Mouse (Mus musculus) lung, postnatal 25 days (tissue): ENCODE results near the gene Sbk3.
"Not testable (repeated sequence)": the region's sequence is repeated elsewhere in the genome, so short reads cannot be mapped to it uniquely, and the experiment has no call there.

Source experiments
- DNase-seq: peaks from one replicate; pipeline ENCODE4 v3.0.0; 2022; ENCODE audit warnings: low spot score

Gene Sbk3

GRCm38 (mm10) chr7:4971068-4971467, at the start of gene Sbk3:
Gene Sbk3, minus strand, starts transcription at chr7:4971168.
- DNase-seq, result no peak

DNA sequence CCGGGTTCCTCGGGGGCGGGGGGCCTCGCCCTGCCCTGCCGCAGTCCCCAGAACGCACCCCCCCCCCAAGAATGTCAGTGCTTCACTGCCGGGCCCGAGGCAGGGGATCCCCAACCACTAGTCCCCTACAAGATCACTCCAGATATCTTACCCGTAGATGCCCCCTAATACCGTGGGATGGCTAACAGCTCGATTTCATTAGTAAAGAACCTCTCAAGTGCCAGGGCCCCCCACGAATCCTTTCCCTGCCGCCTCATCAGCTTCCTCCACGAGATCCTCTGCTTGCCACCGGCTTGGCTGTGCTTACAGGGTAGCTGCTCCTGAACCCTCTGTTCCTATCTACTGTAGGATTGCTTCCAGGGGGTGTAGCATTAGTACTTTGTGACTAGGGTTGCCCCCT, 49.7 kb upstream of the Sbk3 start:
- no peak for DNase-seq

DNA sequence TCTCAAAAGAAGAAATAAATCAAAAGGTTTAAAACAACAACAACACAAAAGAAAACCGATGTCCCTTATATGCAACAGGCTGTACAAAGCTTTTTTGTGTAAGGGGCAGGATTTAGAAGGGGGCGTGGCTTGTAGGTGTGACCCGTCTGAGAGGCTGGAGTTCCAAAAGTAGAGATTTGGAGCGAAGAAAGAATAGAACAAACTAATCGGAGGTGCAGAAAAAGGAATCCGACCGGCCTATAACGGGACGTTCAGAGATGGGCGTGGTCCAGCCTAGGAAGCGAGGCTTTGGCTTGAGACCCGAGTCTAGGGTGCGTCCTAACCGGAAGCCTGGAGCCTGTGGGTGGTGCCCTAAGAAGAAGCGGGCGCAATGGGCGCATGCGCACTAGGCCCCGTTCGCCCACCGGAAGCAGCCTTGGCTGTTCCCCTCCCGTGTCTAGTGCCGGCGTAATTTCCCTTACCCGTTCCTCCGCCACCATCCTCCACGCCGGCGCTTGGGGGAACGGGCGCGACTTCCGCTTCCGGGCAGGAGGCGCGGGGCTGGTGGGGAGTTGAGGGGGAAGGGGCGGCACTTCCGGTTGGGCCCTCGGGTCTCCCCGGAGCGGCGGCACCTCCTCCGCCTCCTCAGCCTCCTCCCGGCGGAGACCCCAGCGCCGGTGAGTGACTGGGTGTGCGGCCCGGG, 49.2 kb upstream of the Sbk3 start, which contains the start of the genes Zfp865 and Ccdc106:
Zfp865 (plus strand) TSS at position 377 of the 682 bp plus-strand sequence.
Ccdc106 (plus strand) TSS at position 554 of the 682 bp plus-strand sequence.
- DNase-seq, result peak; percentile 99

DNA sequence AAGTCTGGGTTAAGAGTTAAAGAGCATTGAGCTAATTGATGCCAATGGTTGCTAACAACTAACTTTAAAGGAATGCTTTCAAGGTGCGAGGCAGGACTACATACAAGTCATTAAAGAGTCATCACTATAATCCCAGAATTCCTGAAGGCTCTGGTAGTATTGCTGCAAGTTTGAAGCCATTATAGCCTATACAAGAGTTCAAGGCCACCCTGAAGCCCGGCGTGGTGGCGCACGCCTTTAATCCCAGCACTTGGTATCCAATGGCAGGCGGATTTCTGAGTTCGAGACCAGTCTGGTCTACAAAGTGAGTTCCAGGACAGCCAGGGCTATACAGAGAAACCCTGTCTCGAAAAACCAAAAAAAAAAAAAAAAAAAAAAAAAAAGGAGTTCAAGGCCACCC, 48.6 kb upstream of the Sbk3 start:
- DNase-seq, result not testable (repeated sequence)

- no peak for DNase-seq
Observed at GRCm38 (mm10) chr7:5017931-5018330, 47.0 kb upstream of the Sbk3 start.

- no peak for DNase-seq
Observed at GRCm38 (mm10) chr7:5017352-5017751, 46.4 kb upstream of the Sbk3 start.

GRCm38 (mm10) chr7:5016920-5017319, 46.0 kb upstream of the Sbk3 start:
- DNase-seq, result no peak

- DNase-seq, result peak; percentile 18
Observed at GRCm38 (mm10) chr7:5016057-5016456, 45.1 kb upstream of the Sbk3 start.

DNA sequence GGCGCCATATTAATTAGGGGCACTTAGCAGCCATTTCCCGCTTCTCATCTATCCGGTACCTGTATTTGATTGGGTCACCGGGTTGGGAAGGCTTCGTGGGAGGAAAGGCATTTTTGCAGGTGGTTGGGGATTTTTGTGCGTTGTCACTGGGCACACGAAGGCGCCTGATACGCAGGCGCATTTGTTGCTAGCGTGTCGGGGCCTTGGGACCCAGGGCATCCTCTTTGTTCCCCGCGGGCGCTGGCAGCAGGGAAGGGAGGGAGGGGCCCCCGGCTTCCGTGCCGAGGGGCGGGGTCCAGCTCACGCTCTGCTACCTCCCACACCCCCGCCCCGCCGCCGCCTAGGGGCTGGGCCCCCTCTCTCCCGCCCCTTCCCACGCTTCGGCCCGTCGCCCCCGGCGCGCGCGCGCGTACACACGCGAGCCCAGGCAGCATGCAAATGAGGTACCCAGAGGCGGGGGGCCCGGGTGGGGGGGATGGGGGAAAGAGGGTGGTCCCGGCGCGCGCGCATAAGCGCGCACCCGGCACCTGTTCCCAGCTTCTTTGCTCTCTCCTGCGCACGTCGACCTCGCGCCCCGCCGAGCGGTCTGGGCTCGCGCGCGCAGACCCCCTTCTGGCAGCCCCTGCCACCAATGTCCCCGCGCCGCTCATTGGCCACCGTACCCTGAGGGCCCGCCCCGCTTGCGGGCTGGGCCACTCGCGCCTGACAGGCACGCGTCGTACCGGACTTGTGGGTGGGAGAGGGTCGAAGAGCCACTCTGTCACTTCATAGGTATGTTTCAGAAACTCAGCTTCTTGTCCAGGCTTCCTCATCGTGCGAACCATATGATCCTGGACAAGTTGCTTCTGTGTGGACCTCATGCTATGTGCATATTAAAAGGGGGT, 44.4 kb upstream of the Sbk3 start, which contains the start of gene Gm44973:
Gm44973 (plus strand) TSS at position 379 of the 884 bp plus-strand sequence.
- peak; percentile 95 for DNase-seq

- peak; percentile 97 for DNase-seq
Observed at GRCm38 (mm10) chr7:5014251-5015117, 43.5 kb upstream of the Sbk3 start, which contains the start of the genes Zfp524 and Fiz1. Gene Zfp524, plus strand, starts transcription at chr7:5014415. Gene Fiz1, minus strand, starts transcription at chr7:5014697.

DNA sequence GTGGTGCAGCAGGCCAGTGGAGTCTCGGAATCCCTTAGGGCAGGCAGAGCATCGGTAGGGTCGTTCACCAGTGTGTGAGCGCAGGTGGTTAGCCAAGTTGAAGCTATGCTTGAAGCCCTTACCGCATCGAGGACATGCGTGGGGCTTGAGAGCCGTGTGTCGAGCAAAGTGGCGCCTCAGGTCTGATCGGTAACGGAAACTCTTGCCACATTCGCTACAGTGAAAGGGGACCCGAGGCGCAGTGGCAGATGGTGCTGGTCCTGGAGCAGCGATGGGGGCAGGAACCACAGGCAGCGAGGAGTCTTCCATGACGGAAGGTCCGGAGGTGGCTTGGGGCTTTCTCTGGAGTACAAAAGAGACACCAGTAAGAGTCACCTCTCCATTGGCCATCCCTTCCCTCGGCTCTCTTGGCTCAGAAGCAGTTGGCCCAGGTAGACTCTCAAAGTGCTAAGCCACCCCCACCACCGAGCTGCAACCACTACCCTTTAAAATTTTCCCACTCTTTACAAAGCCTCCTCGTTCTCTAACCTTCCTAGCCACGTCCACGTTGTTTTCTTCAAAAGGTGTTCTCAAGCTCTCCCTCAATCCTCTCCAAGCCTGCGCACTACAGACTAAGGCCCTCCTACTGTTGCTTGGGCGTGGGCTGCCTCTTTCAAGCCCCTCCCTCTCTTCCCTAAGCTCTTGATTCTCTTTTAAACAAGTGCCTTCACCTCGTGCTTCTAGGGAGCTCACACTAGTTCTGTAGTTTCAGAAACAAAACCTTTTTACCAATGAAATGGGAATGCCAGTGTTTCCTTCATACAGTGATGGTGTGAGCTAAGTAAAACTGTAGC, 41.9 kb upstream of the Sbk3 start:
- DNase-seq, result peak; percentile 47

DNA sequence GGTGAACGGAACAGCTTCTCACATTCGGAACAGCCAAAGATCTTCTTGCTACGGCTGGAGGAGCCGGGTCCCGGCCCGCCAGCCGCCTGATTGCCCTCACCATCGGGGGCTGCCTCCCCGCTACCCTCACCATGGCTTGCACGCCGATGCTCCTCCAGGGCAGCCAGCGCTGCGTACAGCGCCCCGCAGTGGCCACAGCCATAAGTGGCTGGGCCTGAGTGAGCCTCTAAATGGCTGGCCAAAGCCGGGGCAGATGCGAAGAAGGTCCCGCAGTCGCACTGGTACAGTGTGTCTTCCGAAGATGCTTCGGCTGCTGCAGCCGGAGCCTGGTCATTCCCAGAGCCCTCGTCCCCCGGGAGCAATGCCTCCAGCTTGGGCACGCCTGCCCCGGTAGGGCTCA, 37.3 kb upstream of the Sbk3 start:
- DNase-seq, result no peak

- DNase-seq, result not testable (repeated sequence)
Observed at GRCm38 (mm10) chr7:5002876-5003275, 31.9 kb upstream of the Sbk3 start.

- DNase-seq, result no peak
Observed at GRCm38 (mm10) chr7:4999876-5000275, 28.9 kb upstream of the Sbk3 start.

DNA sequence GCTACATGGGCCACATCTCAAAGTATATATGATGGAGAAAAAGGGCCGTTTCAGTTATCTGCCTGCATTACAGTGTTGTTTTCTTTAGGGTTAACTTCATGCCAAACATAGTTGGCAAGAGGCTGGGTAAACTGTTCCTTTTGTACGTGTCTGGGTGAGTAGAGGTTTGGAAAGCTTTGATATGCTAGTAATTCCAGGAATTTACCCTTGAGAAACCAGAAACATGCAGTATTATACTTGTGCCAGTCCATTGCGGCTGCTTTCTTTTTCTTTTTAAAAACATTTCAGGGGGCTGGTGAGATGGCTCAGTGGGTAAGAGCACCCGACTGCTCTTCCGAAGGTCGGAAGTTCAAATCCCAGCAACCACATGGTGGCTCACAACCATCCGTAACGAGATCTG, 26.0 kb upstream of the Sbk3 start:
- DNase-seq, result no peak

DNA sequence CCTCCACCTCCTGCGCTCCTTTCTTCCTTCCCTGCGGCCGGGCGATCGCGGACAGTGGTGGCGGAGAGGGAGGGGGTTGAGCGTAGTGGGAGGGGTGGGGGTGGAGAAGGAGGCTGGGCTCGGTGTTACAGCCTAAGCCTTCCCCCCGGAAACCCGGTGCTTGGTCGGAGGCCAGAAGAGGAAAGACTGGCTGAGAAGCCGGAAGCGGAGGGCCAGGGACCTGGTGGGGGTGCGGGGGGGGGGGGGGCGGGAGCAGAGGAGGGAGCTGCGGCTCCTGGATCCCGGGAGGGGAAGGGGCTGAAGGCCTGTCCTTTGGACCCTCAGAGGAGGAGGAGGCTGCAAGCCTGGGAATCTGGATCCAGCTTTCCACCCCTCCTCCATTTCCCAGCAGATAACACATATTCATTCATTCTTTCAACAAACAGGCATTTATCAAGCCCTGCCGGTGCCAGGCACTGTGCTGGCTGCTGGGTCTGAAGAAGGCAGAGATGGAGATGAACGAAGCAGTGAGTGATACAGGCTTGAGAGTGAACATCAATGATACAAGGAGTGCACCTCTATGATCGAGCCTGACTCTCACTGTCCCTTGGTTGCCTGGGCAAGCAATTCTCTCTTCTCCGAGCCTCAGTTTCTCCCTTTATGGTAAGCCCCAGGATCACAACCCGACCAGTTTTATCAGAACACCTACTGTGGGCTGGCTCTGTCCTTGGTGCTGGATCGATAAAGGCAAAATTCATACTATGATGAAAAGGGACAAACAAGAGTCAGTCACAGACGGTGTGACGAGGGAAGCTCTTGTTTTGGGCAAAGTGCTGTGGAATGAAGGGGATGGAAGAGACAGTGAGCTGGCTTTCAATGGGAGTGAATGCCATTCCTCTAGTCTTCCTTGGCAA, 25.3 kb upstream of the Sbk3 start, which contains the start of gene Zfp579:
Zfp579 (minus strand) TSS at position 156 of the 893 bp plus-strand sequence.
- DNase-seq, result peak; percentile 89

DNA sequence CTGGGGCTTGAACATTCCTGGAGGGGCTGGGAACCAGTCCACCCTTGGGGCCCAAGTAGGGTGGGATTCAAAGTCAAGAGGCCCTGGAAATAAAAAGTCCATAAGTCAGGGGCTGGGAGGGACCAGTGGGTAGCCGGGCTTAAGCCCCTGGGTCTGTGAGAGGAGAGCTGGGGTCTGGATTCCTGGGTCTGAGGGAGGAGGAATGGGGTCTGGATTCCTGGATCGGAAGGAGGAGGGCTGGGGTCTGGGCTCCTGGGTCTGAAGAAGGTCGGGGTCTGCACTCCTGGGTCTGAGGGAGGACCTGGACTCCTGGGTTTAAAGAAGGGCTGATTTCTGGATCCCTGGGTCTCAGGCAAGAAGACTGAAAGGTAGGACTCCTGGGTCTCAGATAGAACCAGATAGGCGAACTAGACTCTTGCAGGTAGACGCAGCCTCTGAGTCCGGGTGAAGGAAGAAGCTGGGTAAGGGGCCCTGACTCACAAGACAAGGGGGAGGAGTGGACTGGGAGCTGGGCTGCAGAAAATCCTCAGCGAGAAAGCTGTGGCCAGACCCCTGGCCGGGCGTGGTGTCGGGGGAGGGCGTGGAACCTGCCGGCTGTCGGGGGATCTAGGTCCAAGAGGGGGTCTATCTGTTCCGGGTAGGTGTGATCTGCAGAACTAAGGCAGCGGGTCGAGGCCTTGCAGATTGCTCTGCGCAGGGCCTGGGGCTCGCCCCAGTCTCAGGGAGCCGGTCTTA, 24.5 kb upstream of the Sbk3 start:
- no peak for DNase-seq

DNA sequence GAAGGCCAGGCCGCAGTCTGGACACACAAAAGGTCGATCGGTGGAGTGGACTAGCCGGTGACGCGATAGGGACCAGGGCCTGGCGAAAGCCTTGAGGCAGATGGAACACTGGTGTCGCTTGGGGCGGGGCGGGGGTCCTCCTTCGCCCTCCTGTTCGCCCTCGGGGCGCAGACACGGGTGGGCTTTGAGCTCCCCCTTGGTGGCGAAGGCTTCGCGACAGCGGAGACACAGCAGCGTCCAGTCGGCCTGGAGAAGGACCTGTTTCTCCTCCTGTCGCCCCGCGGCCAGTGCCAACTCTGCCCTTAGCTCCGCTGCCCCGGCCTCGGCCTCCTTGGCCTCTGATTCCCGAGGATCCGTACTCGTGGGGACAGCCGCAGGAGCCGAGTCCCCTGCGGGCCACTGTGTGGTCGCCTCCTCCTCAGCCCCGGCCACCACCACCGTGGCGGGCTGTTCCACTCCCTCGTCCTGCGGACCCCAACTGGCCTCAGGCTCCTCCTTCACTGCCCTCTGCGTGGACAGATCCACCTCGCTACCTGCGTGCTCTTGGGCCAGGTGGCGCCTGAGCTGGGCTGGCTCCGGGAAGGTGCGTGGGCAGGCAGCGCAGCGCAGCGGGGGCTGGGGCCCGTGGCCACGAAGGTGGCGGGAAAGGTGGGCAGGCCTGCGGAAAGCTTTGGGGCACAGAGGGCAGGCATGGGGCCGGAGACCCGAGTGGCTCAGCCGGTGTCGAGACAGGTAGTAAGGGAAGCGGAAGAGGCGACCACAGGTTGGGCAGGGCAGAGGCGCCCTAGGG, 23.2 kb upstream of the Sbk3 start:
- DNase-seq, result no peak
